Mouse (Mus musculus) gastrocnemius, adult 2 months (tissue): ENCODE measurements around the gene Caap1. TPM values are rescaled to one million over a fixed set of nuclear protein-coding genes. Genes with fewer than 3 reads are reported as not detected.

Experiments used
- DNase-seq: peaks from one replicate; pipeline ENCODE4 v3.0.0; 2022
- H3K27ac ChIP-seq: fragments of 200-600 bp; 2 replicates; pipeline ENCODE4 v1.8.1; 2022; ENCODE audit warnings: mild to moderate bottlenecking
- H3K4me3 ChIP-seq: fragments of 200-600 bp; 2 replicates; pipeline ENCODE4 v1.8.1; 2022; ENCODE audit warnings: mild to moderate bottlenecking, moderate library complexity
- CTCF ChIP-seq: fragments of 200-600 bp; IDR thresholded peaks from 2 replicates; pipeline ENCODE4 v1.8.1; 2022; ENCODE audit warnings: antibody characterized with exemption, mild to moderate bottlenecking, moderate library complexity
- intact Hi-C: fragments of 180-260 bp; cut with DNase I; formaldehyde crosslinking; loops from one replicate; pipeline ENCODE4 v1.15.1; 2025
- long read RNA-seq, 2 experiments: library from polyadenylated mRNA; stranded (forward); transcript quantifications; one replicate each; pipeline ENCODE4 v2.0.0; 2021
- total RNA-seq, 2 experiments: library from RNA; stranded (reverse); gene quantifications; 2 replicates each; pipeline ENCODE4 v1.2.3; 2021

Gene Caap1
- 1 to 10 TPM; 2.8 to 3.0 TPM for total RNA-seq
- long read RNA-seq, experiment 1, transcript Caap1-201 (6 exons, 2,107 nt) = major isoform, 8 of 8 reads
- long read RNA-seq, experiment 1, partial matches to known transcripts = 0 of 8 reads
- long read RNA-seq, experiment 1, other reads (novel, unspliced or antisense) = 0 of 8 reads
- long read RNA-seq, experiment 2, partial matches to known transcripts = 0 of 3 reads
- long read RNA-seq, experiment 2, other reads (novel, unspliced or antisense) = 1 of 3 reads

DNA sequence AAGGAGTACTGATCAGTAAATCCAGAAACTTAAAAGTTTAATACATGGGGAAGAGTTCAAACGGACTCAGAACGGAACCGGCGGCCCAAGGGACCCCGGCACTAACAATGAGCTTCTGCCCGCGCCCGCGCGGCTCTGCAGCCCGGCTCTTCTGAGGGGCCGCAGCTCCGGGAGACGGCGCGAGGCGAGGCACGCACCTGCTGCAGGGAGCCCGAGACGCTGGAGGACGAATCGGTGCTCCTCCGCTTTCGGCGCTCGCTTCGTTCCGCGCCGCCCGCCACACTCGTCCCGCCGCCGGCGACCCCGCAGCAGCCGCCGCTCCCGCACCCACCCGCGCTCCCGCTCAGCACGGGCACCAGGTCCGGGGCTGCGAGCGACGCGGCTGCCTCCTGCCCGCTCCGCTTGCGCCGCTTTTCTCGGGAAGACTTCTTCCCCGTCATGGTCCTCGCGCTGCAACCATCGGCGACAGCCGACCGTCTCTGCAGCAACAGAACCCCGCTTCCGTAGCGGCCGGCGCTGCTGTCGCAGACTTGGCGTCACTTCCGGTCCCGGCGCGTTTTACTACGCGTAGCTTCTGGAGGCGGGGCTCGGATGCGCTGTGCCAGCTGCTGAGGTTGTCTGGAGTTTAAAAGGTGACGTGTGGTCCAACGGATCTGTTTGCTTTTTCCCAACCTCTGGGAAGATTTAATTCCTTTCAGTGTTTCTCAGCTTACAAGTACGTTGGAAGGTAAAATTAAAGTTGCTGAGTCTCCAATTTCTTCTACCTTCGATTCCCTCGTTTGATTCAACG lies at the start of gene Caap1, which contains the start of gene Gm10306:
Gene Caap1, minus strand, starts transcription at position 532 of the 790 bp plus-strand sequence.
Gene Gm10306, plus strand, starts transcription at position 282 of the 790 bp plus-strand sequence.
- peak; percentile 96 for DNase-seq
- no peak for TF ChIP-seq CTCF
- intact Hi-C loops = loop anchor here (5.0 kb wide), 1 partner anchor 46 kb away; the partner anchor contains the start of gene Plaa
- Histone ChIP-seq H3K4me3 (peak within 1 kb of the TSS; percentile 100), H3K27ac (peak within 1 kb of the TSS; percentile 91)

DNA sequence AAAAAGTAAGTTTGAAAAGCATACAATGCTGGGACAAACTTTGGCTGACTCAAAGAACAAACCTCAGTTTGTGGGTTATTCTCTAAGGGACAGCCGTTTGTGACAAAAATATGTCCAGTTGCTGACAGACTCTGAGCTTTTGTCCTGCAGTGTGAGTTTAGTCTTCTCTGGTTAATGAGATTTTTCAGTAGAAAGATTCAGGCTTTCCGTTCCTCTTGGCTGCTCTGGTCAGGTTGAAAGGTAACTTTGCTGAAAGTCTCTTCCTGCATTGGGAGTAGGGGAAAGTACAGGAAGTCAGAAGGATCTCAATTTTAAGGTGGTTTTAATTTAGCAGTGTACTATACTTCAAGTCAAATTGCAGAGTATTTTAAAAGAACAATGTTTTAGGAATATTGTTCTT lies 49.0 kb upstream of the Caap1 start:
- DNase-seq = no peak
- Histone ChIP-seq H3K4me3 (no peak overlapping the region), H3K27ac (no peak overlapping the region)
- TF ChIP-seq CTCF = no peak
- intact Hi-C loops = no loop called here

DNA sequence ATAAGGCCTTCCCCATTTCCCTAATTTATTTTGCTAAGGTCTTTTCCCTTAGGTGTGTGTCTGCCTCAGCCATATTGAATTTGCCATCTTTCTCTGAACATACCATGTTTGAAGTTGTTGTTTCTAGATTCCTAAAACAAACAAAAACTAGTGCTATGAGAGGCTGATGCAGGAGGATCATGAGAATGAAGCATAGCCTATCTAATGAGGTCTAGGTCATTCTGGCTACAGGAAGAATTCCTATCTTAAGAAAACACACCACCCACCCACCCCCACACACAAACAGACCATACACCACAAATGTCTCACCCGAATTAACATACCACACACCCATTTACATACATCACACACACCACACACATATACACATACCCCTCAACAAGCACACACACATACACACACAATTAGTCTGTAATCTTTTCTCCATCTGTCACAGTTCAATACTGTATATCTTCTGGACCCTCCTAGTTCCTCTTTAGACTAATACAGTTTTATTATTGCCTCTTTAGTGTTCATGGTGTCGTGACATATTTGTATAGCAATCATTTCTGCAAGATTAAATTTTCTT lies 47.9 kb upstream of the Caap1 start:
- DNase-seq = no peak
- TF ChIP-seq CTCF = no peak
- intact Hi-C loops = loop anchor here (5.0 kb wide), 1 partner anchor 47 kb away; the partner anchor contains the start of genes Caap1 and Gm10306
- Histone ChIP-seq H3K27ac (no peak overlapping the region), H3K4me3 (no peak overlapping the region)

DNA sequence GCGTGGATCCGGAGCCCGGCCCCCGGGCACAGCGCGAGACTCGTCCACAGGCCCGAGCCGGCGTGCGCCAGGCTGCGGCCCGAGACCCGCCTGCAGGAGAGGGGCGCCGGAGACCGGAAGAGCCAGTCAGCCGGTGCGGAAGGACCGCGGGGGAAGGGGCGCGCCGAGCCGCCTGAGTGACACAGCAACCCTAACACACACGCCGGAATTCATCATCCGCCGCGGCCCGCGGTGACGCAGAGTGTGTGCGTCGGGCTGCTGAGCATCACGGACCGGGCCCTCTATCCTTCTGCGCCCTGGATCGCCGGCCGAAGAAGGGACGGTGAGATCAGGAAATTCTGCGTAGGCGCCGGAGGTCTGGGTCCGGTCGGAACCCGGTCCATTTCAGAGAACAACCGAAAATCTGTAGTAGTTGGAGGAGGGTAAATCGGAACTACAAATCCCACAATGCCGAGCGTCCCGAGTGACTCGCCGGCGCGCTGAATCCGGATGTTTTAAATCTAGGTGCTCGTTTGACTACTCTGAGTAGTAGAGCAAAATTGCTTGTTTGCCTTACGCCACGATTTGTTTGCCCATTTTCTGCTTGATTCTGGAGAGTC lies 46.5 kb upstream of the Caap1 start, which contains the start of gene Plaa:
Gene Plaa, minus strand, starts transcription at position 214 of the 599 bp plus-strand sequence.
- Histone ChIP-seq H3K27ac (peak within 1 kb of the TSS; percentile 98), H3K4me3 (peak within 1 kb of the TSS; percentile 75)
- intact Hi-C loops = loop anchor here (5.0 kb wide), 1 partner anchor 46 kb away; the partner anchor contains the start of genes Caap1 and Gm10306
- TF ChIP-seq CTCF = no peak
- peak; percentile 92 for DNase-seq

GRCm38 (mm10) chr4:94602496-94603030 lies 46.0 kb upstream of the Caap1 start:
- intact Hi-C loops = loop anchor here (5.0 kb wide), 1 partner anchor 45 kb away; the partner anchor contains the start of genes Caap1 and Gm10306
- no peak for TF ChIP-seq CTCF

DNA sequence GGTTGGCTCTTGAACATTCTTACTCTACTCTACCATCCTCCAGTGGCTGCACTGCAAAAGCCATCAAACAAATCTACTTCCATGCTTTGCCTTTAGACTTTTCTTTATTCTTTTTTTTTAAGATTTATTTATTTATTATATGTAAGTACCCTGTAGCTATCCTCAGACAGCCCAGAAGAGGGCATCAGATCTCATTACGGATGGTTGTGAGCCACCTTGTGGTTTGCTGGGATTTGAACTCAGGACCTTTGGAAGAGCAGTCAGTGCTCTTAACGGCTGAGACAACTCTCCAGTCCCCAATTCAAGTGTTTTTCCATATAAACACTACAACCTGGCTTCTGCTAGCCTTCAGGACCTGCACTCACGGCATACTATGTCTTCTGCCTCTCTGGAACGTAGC lies 44.8 kb upstream of the Caap1 start:
- intact Hi-C loops = loop anchor here (5.0 kb wide), 1 partner anchor 44 kb away; the partner anchor contains the start of genes Caap1 and Gm10306
- H3K4me3 ChIP-seq = no peak overlapping the region
- TF ChIP-seq CTCF = peak; percentile 26; the same call in 1 of the 2 replicates
- no peak for DNase-seq
- H3K27ac ChIP-seq = no peak overlapping the region

More at GRCm38 (mm10) chr4:94602496-94603030, 46.0 kb upstream of the Caap1 start:
- Histone ChIP-seq H3K27ac (peak overlapping the region; percentile 98), H3K4me3 (peak overlapping the region; percentile 75)
- DNase-seq = no peak

- H3K4me3 ChIP-seq = no peak overlapping the region
- intact Hi-C loops = no loop called here
Measured at GRCm38 (mm10) chr4:94592709-94593108, 36.1 kb upstream of the Caap1 start.

DNA sequence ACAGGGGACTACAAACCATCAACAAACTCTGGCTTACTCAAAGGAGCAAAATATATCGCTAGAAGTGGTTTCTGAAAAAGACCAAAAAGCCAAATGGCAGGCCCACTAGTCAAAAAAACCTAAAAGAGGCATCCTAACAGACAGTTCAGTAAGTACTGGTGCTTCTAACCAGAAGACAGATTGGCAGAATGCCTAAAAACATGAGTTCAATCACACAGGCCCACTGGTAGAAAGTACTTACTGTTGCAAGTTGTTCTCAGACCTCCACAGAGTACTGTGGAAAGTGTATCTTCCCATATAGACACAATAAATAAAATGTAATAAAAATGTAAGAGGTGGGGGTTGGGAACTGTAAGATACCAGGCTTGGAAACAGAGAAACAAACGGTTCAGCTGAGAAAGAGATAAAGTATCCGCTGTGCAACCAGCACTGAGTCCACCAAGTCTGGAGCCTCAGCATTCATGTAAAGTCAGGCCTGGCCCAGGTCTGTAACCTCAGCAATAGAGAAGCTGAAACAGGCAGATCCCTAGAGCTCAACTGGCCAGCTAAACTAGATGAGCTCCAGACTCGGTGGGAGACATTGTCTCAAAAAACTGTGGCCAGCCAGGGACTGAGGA lies 35.3 kb upstream of the Caap1 start:
- TF ChIP-seq CTCF = no peak
- intact Hi-C loops = no loop called here
- no peak overlapping the region for H3K27ac ChIP-seq
- H3K4me3 ChIP-seq = no peak overlapping the region
- DNase-seq = no peak

More at GRCm38 (mm10) chr4:94592709-94593108, 36.1 kb upstream of the Caap1 start:
- H3K27ac ChIP-seq = no peak overlapping the region
- no peak for TF ChIP-seq CTCF
- DNase-seq = no peak

DNA sequence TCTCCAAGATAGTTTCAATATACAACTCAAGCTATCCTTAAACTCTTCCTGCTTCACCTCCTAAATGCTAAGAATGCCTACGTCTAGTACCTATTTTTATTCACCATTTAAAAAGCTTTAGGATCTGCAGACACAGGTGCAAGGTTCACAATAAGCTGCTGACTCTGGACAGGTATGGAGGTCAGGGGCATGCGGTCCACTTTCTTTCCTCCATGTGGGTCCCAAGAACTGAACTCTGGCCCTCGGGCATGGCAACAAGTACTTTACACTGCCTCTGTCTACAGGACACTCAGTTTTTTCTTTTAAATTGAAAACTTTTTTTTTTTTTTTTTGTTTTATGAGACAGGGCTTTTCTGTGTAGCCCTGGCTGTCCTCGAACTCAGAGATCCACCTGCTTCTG lies 16.1 kb upstream of the Caap1 start:
- Histone ChIP-seq H3K4me3 (no peak overlapping the region), H3K27ac (no peak overlapping the region)
- intact Hi-C loops = loop anchor here (10.0 kb wide), 1 partner anchor 382 kb away; no protein-coding TSS in a partner anchor
- no peak for TF ChIP-seq CTCF
- DNase-seq = no peak

DNA sequence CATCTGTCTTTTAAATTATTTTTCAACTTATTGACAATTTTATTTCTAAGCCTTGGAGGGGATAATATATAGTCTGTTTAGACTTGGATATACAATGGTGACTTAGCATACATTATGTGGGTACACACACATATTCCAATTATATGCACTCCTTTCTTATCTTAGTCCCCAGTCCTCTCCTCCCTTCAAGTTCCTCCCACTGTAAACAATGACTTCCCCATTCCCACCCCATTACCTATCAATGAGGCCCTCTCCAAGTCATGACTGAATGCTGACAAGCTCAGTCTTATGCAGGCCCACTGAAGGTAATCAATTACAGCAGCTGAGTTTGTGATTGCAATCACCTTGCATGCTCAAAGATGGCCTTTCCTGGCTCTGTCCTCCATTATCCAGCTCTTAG lies 7.7 kb upstream of the Caap1 start:
- intact Hi-C loops = no loop called here
- no peak overlapping the region for H3K4me3 ChIP-seq
- H3K27ac ChIP-seq = no peak overlapping the region
- no peak for DNase-seq
- TF ChIP-seq CTCF = no peak

DNA sequence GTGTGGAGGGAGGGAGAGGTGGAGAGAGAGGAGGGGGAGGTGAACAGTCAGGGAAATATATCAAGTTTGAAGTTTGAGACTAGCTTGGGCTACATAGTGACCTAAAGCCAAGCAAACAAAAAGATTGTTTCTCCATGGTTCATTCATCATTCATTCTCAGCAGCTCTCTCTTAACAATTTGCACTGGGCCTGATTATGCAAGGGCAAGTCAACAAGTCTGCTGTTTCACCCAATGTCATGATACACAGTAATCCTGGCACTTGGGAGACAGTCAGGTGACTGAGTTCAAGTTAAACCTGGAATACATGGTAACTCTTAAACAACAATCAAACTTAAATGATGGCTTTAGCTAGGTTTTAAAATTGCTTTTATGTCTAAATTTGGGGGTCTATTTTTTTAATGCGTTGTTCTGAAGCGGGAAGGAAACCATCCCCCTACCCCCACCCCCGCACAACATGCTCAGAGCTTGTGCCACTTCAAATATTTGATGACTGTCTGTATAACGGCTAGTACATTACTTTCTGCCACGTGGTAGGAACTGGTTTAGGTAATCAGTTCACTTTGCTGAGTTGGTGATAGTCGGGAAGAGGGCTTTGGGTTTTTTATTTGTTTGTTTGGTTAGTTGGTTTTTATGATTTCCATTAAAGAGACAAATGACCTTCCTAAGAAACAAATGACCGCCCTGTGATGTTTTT lies 5.5 kb upstream of the Caap1 start:
- H3K4me3 ChIP-seq = no peak overlapping the region
- no peak for DNase-seq
- TF ChIP-seq CTCF = no peak
- H3K27ac ChIP-seq = no peak overlapping the region
- intact Hi-C loops = no loop called here
